Mouse (Mus musculus) midbrain, embryonic 16.5 days (tissue): Measurements from ENCODE around the gene Nfatc3. TPM values are rescaled to one million over a fixed set of nuclear protein-coding genes. Genes with fewer than 3 reads are reported as not detected.

ENCODE experiments used
- ATAC-seq: fragments of 200-750 bp; cut with Nextera tagmentation; 2 replicates; pipeline ENCODE4 v1.8.0; 2017; ENCODE audit warnings: moderate TSS enrichment
- H3K27ac ChIP-seq: fragments of 300-500 bp; sonication (generic); 2 replicates; pipeline ENCODE4 v1.5.1; 2014; ENCODE audit warnings: mild to moderate bottlenecking, low read length, mixed read lengths
- H3K27me3 ChIP-seq: fragments of 300-500 bp; sonication (generic); 2 replicates; pipeline ENCODE4 v1.6.1; 2014; ENCODE audit warnings: low read depth, low read length, mixed read lengths; ENCODE audit not compliant: control insufficient read depth, insufficient read depth
- H3K36me3 ChIP-seq: fragments of 300-500 bp; sonication (generic); 2 replicates; pipeline ENCODE4 v1.6.1; 2014; ENCODE audit warnings: mild to moderate bottlenecking, low read length, moderate library complexity, mixed read lengths; ENCODE audit not compliant: control insufficient read depth, insufficient read depth
- H3K4me1 ChIP-seq: fragments of 300-500 bp; sonication (generic); 2 replicates; pipeline ENCODE4 v1.6.1; 2014; ENCODE audit warnings: mild to moderate bottlenecking, low read length, mixed read lengths; ENCODE audit not compliant: control insufficient read depth, insufficient read depth
- H3K4me2 ChIP-seq: fragments of 300-500 bp; sonication (generic); 2 replicates; pipeline ENCODE4 v1.6.1; 2014; ENCODE audit warnings: mild to moderate bottlenecking, low read length, mixed read lengths
- H3K4me3 ChIP-seq: fragments of 300-500 bp; sonication (generic); 2 replicates; pipeline ENCODE4 v1.5.1; 2014; ENCODE audit warnings: low read depth, mild to moderate bottlenecking, low read length, moderate library complexity, mixed read lengths
- H3K9ac ChIP-seq: fragments of 300-500 bp; sonication (generic); 2 replicates; pipeline ENCODE4 v1.6.1; 2014; ENCODE audit warnings: low read depth, low read length, mixed read lengths
- H3K9me3 ChIP-seq: fragments of 300-500 bp; sonication (generic); replicated peaks from 2 replicates; pipeline ENCODE4 v1.6.1; 2014; ENCODE audit warnings: mild to moderate bottlenecking, low read length, mixed read lengths; ENCODE audit not compliant: control insufficient read depth, poor library complexity, severe bottlenecking
- WGBS: fragments of 180-500 bp; shearing (Covaris S2); extraction: QIAGEN DNeasy Blood & Tissue Kit; methylation state at CpG from one replicate; pipeline ENCODE4 v1.1.7; 2014; 5-methylcytosine and 5-hydroxymethylcytosine counted together
- polyA plus RNA-seq: library from polyadenylated mRNA; unstranded; fragments of >200 nt; fragmentation: Nextera tagmentation; extraction: Ambion mirVana; gene quantifications from 2 replicates; pipeline ENCODE4 v1.2.1, GENCODE M21; 2015

The Nfatc3 gene
- polyA plus RNA-seq, 1 experiment from 2014 or later = 2.1 TPM

DNA sequence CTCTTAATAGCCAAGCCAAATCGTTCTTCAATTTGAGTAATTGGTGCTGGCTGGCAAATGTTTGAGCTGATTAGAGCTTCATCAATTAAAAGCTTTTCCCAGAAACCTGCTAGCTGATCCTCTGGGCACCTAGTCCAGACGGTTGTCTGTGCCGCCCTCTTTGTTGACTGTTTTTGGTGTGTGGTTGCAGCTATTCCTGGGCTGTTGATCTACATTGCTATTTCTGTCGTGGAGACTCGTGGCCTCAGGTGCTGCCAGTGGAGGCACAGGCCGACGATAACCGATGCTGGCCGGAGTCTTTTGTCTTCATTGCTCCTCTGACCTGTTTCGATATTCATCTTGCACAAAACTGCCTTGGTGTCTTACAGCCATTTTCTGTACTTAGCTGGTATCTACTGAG, 99.7 kb downstream of the Nfatc3 start:
- H3K4me3 ChIP-seq = no peak overlapping the region
- no peak overlapping the region for H3K9ac ChIP-seq
- no peak overlapping the region for H3K27ac ChIP-seq
- 91% methylated on average over 10 of the region's 10 CpGs for WGBS
- ATAC-seq = no peak
- H3K36me3 ChIP-seq = peaks cover 23% of the 10 kb centered on the region
- no peaks in the 10 kb centered on the region for H3K27me3 ChIP-seq
- H3K4me1 ChIP-seq = no peaks in the 10 kb centered on the region
- H3K9me3 ChIP-seq = no peaks in the 10 kb centered on the region
- H3K4me2 ChIP-seq = no peak overlapping the region

DNA sequence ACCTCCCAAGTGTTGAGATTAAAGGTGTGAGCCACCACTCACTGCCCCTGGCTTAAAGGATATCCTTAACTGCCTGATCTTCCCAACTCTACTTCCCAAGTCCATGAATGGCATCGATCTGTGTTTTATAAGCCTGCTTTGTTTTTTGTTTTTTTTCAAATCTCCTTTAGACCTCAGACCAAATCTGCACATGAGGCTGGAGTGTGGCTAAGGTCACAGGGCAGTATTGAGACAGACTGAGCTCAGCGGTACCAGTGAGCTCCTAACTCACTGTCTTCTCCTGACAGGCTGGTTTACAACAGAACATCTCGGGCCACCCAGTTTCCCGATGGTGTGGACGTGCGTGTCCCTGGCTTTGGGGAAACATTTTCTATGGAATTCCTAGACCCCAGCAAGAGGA, 101.2 kb downstream of the Nfatc3 start:
- peaks cover 29% of the 10 kb centered on the region for H3K36me3 ChIP-seq
- ATAC-seq = no peak
- 93% methylated on average over 6 of the region's 6 CpGs for WGBS

DNA sequence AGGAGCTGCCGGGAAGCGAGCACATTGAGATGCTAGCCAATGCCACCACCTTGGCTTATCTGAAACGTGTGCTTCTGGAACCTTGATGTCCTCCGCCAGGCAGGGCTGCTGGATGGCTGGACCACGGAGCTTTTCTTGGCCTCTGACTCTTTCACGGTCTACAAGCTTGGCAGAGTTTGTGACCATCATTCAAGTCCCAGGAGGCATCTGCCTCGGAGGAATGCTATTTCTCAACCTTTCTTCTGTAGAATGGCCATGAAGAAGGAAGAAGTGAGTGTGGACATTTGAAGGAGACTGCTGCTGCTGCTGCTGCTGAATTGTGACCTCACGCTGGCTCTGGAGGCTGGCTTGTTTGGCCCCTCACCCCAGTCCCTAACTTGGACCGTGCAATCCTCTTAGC, 104.6 kb downstream of the Nfatc3 start:
- no peak for ATAC-seq
- WGBS = 93% methylated on average over 9 of the region's 9 CpGs
- Histone ChIP-seq H3K9me3 (no peaks in the 10 kb centered on the region), H3K27me3 (no peaks in the 10 kb centered on the region), H3K4me2 (no peak overlapping the region), H3K36me3 (peaks cover 28% of the 10 kb centered on the region), H3K4me3 (no peak overlapping the region), H3K27ac (no peak overlapping the region), H3K9ac (no peak overlapping the region), H3K4me1 (peaks cover 7% of the 10 kb centered on the region)

More for the DNA sequence above, 101.2 kb downstream of the Nfatc3 start:
- no peaks in the 10 kb centered on the region for H3K27me3 ChIP-seq
- H3K9ac ChIP-seq = no peak overlapping the region
- H3K27ac ChIP-seq = no peak overlapping the region
- no peak overlapping the region for H3K4me3 ChIP-seq
- no peaks in the 10 kb centered on the region for H3K9me3 ChIP-seq
- no peak overlapping the region for H3K4me2 ChIP-seq
- no peaks in the 10 kb centered on the region for H3K4me1 ChIP-seq

DNA sequence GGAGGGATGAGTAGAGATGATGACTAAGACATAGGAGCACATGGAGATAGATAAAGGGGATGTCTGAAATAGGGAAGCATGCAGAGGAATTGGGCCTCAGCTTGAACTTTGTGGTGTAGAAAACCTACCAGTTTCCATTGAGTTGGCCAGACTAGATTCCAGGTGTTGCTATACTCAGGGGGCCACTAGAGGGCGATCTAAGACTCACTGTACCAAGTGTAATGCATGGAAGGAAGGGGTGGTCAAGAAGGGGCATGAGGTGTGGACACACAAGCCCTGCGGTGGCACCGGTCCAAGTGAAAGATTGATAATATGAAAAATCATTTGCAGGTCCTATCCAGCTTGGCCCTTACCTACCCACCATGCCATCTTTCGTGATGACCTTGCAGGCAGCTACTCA, 106.8 kb downstream of the Nfatc3 start:
- Histone ChIP-seq H3K4me2 (no peak overlapping the region), H3K27me3 (no peaks in the 10 kb centered on the region), H3K4me3 (no peak overlapping the region), H3K9me3 (no peaks in the 10 kb centered on the region), H3K36me3 (peaks cover 24% of the 10 kb centered on the region), H3K9ac (no peak overlapping the region), H3K27ac (no peak overlapping the region), H3K4me1 (peaks cover 12% of the 10 kb centered on the region)
- 49% methylated on average over 4 of the region's 4 CpGs for whole genome bisulfite sequencing
- no peak for ATAC-seq

DNA sequence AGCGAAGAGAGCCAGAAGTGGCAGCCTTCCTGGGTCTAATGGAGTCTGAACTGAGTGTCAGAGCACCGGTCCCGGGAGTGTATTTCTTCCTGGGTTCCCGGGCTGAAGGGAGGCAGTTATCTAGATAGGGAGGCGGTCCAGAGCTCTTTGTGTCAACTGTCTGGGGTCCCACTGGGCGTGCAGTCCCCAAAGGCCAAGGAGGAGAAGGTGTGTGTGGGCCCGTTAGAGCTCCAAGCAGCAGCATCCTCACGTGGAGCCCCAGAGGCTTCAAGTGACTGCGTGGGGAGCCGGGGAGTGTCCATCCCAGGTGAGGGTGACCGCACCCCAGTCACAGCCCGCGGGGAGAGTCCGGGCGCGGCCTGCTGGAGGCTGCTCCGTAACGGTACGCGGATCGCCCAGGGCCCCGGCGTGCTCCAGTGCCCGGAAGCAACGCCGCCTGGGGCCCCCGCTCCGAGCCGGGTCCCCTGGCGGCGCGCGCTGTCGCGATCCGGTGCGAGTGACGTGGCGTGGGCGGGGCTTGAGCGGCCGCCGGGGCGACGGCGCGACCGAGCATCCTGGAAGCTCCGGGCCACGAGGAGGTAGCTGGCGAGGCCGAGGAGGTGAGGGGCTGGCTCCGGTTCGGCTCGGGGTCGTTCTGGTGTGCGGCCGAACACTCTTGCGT, 109.8 kb downstream of the Nfatc3 start, which contains the start of gene Slc7a6:
Gene Slc7a6 (plus strand): TSS at position 502 of the 661 bp plus-strand sequence.
- H3K27ac ChIP-seq = peak within 1 kb of the TSS; percentile 94
- ATAC-seq = peak; percentile 91
- H3K9ac ChIP-seq = peak within 1 kb of the TSS; percentile 71
- H3K27me3 ChIP-seq = no peaks in the 10 kb centered on the region
- H3K36me3 ChIP-seq = peaks cover 5% of the 10 kb centered on the region; the same call in 1 of the 2 replicates
- peak within 1 kb of the TSS; percentile 79 for H3K4me3 ChIP-seq
- H3K9me3 ChIP-seq = no peaks in the 10 kb centered on the region
- H3K4me2 ChIP-seq = peak within 1 kb of the TSS; percentile 67
- H3K4me1 ChIP-seq = peaks cover 12% of the 10 kb centered on the region
- WGBS = under 1% methylated on average over 54 of the region's 59 CpGs

DNA sequence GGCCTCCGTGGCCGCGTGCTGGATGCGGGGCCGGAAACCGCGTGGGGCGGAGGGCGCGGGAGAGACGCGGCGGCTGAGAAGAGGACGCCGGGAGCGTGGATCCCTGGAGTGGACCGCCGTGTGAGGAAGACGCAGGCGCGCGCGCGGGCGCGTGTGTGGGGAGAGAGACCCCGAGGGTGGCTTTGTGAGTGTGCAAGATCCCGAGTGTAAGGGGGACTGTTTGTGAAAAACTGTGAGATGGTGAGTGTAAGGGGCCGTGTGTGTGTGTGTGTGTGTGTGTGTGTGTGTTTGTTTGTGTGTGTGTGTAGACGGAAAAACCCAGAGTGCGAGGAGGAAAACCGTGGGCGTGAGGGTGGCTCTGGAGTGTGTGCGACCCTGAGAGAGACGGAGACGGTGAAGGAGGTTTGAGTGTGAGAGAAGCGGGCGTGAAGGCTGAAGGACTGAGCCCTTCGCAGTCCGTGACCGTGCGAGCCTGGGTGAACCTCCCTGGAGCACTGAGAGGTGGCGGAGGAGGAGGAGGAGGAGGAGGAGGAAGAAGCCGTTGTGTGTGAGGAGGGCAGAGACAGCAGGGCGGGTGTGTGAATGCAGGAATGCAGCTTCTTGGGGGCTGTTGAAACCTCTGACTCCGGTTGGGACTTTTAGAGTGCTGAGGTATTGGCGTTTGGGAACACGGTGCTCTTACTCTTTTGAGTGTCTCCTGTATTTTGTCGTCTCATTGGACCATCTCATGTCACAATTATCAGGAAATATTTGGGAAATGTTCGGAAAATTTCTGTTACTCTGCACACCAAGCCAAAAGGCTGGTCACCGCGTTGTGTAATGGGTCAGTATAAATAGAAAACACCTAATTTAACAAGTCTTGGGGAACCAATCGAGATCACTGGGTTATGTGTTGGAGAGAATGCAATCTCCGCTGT, 110.6 kb downstream of the Nfatc3 start:
- Histone ChIP-seq H3K27ac (peak overlapping the region; percentile 94), H3K9ac (peak overlapping the region; percentile 71), H3K4me2 (peak overlapping the region; percentile 67), H3K27me3 (no peaks in the 10 kb centered on the region), H3K4me3 (peak overlapping the region; percentile 79), H3K36me3 (no peaks in the 10 kb centered on the region), H3K4me1 (peaks cover 12% of the 10 kb centered on the region), H3K9me3 (no peaks in the 10 kb centered on the region)
- ATAC-seq = peak; percentile 80
- 2% methylated on average over 50 of the region's 54 CpGs for WGBS

DNA sequence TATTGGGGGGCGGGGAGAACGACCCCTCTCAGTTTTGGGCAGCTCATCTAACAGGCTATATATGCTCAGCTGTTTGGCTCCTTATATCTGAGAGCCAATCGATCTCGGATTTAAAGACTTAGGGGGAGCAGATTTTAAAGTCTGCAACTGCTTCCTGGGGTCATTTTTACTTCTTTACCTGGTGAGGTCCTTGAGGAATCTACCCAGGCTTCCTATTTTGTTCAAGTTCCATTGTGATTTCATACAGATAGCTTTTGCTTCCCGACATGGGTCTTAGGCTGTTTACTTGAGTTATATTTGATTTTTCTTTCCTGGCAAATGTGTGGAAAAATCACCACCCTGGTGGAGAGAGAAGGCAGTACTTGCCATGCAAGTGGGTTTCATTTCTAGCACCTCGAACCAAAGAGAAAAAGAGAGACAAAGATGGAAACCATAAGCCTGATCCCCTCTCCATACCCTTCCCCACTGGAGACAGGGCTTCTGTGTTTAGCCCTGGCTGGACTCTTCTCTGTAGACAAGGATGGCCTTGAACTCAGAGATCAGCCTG, 111.4 kb downstream of the Nfatc3 start:
- Histone ChIP-seq H3K9ac (peak overlapping the region; percentile 71), H3K27ac (peak overlapping the region; percentile 94), H3K9me3 (no peaks in the 10 kb centered on the region), H3K4me1 (peaks cover 12% of the 10 kb centered on the region), H3K36me3 (no peaks in the 10 kb centered on the region), H3K4me3 (peak overlapping the region; percentile 79), H3K27me3 (no peaks in the 10 kb centered on the region), H3K4me2 (peak overlapping the region; percentile 67)
- no peak for ATAC-seq
- WGBS = 36% methylated on average over 6 of the region's 6 CpGs

DNA sequence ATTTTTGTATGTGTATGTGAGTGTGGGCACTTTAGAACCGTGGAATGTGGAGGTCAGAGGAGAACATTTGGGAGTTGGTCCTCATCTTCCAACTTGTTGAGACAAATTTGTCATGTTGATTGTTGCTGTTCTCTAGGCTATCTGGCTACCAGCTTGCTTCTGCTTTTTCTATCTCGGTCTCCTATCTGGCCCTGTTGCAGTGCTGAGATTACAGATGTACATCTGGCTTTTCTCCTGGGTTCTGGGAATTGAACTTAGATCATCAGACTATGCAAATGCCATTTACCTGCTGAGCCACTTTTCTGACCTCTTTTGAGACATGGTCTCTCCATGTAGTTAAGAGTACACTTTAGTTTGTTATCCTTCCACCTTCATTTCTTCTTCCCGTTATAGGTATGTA, 114.9 kb downstream of the Nfatc3 start:
- no peaks in the 10 kb centered on the region for H3K27me3 ChIP-seq
- peaks cover 14% of the 10 kb centered on the region for H3K4me1 ChIP-seq
- H3K36me3 ChIP-seq = no peaks in the 10 kb centered on the region
- no peak for ATAC-seq
- H3K27ac ChIP-seq = no peak overlapping the region
- 97% methylated on average over 3 of the region's 3 CpGs for WGBS
- H3K9me3 ChIP-seq = no peaks in the 10 kb centered on the region
- H3K4me3 ChIP-seq = no peak overlapping the region
- H3K9ac ChIP-seq = no peak overlapping the region
- H3K4me2 ChIP-seq = no peak overlapping the region

DNA sequence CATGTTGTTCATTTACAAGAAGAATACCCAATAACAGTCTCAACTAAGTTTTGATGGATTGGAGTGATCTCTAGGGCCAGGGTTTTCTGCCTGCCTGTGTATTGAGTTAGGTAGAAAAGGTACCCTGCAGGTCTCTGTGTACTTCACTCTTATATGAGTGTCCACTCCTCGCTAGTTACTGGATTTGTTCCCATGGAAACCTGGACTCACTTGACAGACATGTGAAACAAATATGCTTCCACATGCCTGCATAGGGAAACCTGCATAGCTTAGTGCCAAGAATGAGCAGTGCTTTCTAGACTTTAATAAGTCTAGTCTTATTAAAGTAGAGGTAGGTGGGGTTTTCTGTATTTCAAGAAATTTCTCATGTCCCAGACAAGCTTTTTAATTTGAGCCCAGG, 118.3 kb downstream of the Nfatc3 start:
- H3K4me3 ChIP-seq = no peak overlapping the region
- ATAC-seq = no peak
- no peak overlapping the region for H3K9ac ChIP-seq
- peaks cover 9% of the 10 kb centered on the region for H3K4me1 ChIP-seq
- H3K27ac ChIP-seq = no peak overlapping the region
- H3K9me3 ChIP-seq = no peaks in the 10 kb centered on the region
- H3K4me2 ChIP-seq = no peak overlapping the region
- WGBS = 8% methylated on average over 1 of the region's 1 CpGs
- no peaks in the 10 kb centered on the region for H3K27me3 ChIP-seq
- H3K36me3 ChIP-seq = no peaks in the 10 kb centered on the region
